ENCODE assay signal across 8 mouse cellular contexts in the genomic region with DNA sequence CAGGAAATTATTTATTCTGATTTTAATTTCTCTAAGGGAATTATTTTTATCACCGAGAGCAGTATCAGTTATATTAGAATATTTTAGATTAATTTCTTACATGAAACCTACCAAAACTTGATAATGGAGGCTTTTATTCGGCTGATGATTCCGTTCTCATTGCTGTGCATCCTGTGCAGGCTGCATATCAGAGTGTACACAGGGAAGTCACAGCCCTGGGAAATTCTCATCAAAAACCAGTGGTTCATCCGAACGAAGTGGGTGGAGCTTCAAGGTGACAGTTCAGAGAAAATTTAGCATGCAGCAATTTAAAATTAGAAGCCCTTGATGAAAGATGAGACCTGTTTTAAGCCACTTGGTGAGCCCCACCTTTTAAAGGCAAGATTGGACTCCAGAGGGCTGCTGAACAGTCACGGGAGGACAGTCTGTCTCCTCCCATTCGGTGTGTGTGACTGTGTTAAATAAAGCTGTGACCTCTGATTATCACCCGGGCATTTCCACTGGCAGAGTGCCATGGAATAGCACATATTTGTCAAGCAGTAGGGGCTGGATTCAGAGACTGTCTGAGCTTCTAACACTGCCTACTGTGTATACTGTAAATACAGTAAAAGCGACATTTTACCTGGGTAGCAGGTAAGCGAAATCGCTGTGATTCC.
DNase-seq lines count a peak whose midpoint lies in the region; ATAC-seq and TF ChIP-seq lines count a peak whose summit lies in the region.

No protein-coding gene starts in this region.

- WGBS in liver, postnatal 0 days (ENCODE audit: insufficient replicate concordance), result 59% methylated on average over 11 of the region's 11 CpGs
- 76% methylated on average over 11 of the region's 11 CpGs for WGBS in liver, embryonic 11.5 days
- WGBS in intestine, embryonic 15.5 days, result 63% methylated on average over 11 of the region's 11 CpGs
- WGBS in neural tube, embryonic 13.5 days, result 59% methylated on average over 11 of the region's 11 CpGs

- no peak for TF ChIP-seq EP300 in liver, postnatal 0 days (IDR thresholded peaks at IDR 0.05; ENCODE audit: low read depth)

- no peaks in the 10 kb centered on the region for H3K4me1 ChIP-seq in liver, postnatal 0 days (ENCODE audit: insufficient read depth)
- H3K4me1 ChIP-seq in liver, embryonic 11.5 days (replicated peaks; ENCODE audit: control insufficient read depth, insufficient read depth, low read length), result no peaks in the 10 kb centered on the region
- no peaks in the 10 kb centered on the region for H3K4me1 ChIP-seq in intestine, embryonic 15.5 days (replicated peaks)
- H3K4me1 ChIP-seq in neural tube, embryonic 13.5 days (replicated peaks), result peaks cover 21% of the 10 kb centered on the region

- TF ChIP-seq CTCF in liver, postnatal 0 days (IDR thresholded peaks at IDR 0.05; ENCODE audit: low read depth), result no peak

- no peaks in the 10 kb centered on the region for H3K9me3 ChIP-seq in liver, postnatal 0 days (ENCODE audit: low read length)
- no peaks in the 10 kb centered on the region for H3K9me3 ChIP-seq in liver, embryonic 11.5 days (ENCODE audit: control insufficient read depth, low read length)
- no peaks in the 10 kb centered on the region for H3K9me3 ChIP-seq in intestine, embryonic 15.5 days
- H3K9me3 ChIP-seq in neural tube, embryonic 13.5 days, result no peaks in the 10 kb centered on the region

- H3K4me2 ChIP-seq in liver, postnatal 0 days (ENCODE audit: low read depth, low read length), result no peak overlapping the region
- H3K4me2 ChIP-seq in liver, embryonic 11.5 days, result no peak overlapping the region
- H3K4me2 ChIP-seq in intestine, embryonic 15.5 days (replicated peaks), result no peak overlapping the region
- H3K4me2 ChIP-seq in neural tube, embryonic 13.5 days, result no peak overlapping the region

- DNase-seq in liver, postnatal 0 days, result peak; percentile 40
- no peak for DNase-seq in liver, embryonic 11.5 days (ENCODE audit: low spot score)
- peak; percentile 98 for DNase-seq in heart, adult 11 months
- DNase-seq in B cell, adult 2 months, result no peak
- DNase-seq in spleen, postnatal 36 days (ENCODE audit: low spot score in 2 of 2), result no peak

- no peaks in the 10 kb centered on the region for H3K27me3 ChIP-seq in liver, postnatal 0 days (ENCODE audit: insufficient read depth, low read length)
- no peaks in the 10 kb centered on the region for H3K27me3 ChIP-seq in liver, embryonic 11.5 days (replicated peaks; ENCODE audit: control insufficient read depth, insufficient read depth, low read length)
- H3K27me3 ChIP-seq in intestine, embryonic 15.5 days (replicated peaks), result no peaks in the 10 kb centered on the region
- no peaks in the 10 kb centered on the region for H3K27me3 ChIP-seq in neural tube, embryonic 13.5 days

- ATAC-seq in liver, postnatal 0 days, result peak; percentile 48; the same call in 1 of the 2 replicates
- ATAC-seq in liver, embryonic 11.5 days (replicated peaks; ENCODE audit: low FRiP score), result no peak
- ATAC-seq in intestine, embryonic 15.5 days, result peak; percentile 65
- 0 out of 2 replicates have a peak, but pooled peaks have one; percentile 50 for ATAC-seq in neural tube, embryonic 13.5 days (ENCODE audit: low read depth)
- ATAC-seq in erythroid progenitor cell, adult 5-6 weeks (replicated peaks; ENCODE audit: low FRiP score, poor library complexity, severe bottlenecking), result no peak

- H3K36me3 ChIP-seq in liver, postnatal 0 days (replicated peaks; ENCODE audit: insufficient read depth, low read length), result no peaks in the 10 kb centered on the region
- H3K36me3 ChIP-seq in liver, embryonic 11.5 days (ENCODE audit: control insufficient read depth, insufficient read depth, low read length), result no peaks in the 10 kb centered on the region
- H3K36me3 ChIP-seq in intestine, embryonic 15.5 days, result no peaks in the 10 kb centered on the region
- H3K36me3 ChIP-seq in neural tube, embryonic 13.5 days, result no peaks in the 10 kb centered on the region

- H3K9ac ChIP-seq in liver, postnatal 0 days (replicated peaks), result no peak overlapping the region
- no peak overlapping the region for H3K9ac ChIP-seq in liver, embryonic 11.5 days (ENCODE audit: low read depth, low read length)
- no peak overlapping the region for H3K9ac ChIP-seq in intestine, embryonic 15.5 days
- no peak overlapping the region for H3K9ac ChIP-seq in neural tube, embryonic 13.5 days

- no peak overlapping the region for H3K4me3 ChIP-seq in liver, postnatal 0 days (ENCODE audit: low read depth, low read length)
- H3K4me3 ChIP-seq in liver, embryonic 11.5 days (ENCODE audit: low read depth, low read length), result no peak overlapping the region
- no peak overlapping the region for H3K4me3 ChIP-seq in intestine, embryonic 15.5 days (replicated peaks)
- no peak overlapping the region for H3K4me3 ChIP-seq in neural tube, embryonic 13.5 days

- no peak overlapping the region for H3K27ac ChIP-seq in liver, postnatal 0 days (ENCODE audit: low read depth)
- no peak overlapping the region for H3K27ac ChIP-seq in liver, embryonic 11.5 days (ENCODE audit: low read depth, low read length)
- H3K27ac ChIP-seq in intestine, embryonic 15.5 days, result no peak overlapping the region
- H3K27ac ChIP-seq in neural tube, embryonic 13.5 days (replicated peaks), result peak overlapping the region; percentile 49

Comparison
In these comparisons a context has a peak if more than half of its experiments do, and no peak if none do; other contexts are left out.
1. ATAC-seq: peak in liver, postnatal 0 days (single experiment), intestine, embryonic 15.5 days (single experiment) and neural tube, embryonic 13.5 days (single experiment); none in liver, embryonic 11.5 days (single experiment) and erythroid progenitor cell, adult 5-6 weeks (single experiment).
2. DNase-seq: peak in liver, postnatal 0 days (single experiment) and heart, adult 11 months (single experiment); none in liver, embryonic 11.5 days (single experiment), B cell, adult 2 months (0 of 2) and spleen, postnatal 36 days (0 of 2).